In the genomic region with DNA sequence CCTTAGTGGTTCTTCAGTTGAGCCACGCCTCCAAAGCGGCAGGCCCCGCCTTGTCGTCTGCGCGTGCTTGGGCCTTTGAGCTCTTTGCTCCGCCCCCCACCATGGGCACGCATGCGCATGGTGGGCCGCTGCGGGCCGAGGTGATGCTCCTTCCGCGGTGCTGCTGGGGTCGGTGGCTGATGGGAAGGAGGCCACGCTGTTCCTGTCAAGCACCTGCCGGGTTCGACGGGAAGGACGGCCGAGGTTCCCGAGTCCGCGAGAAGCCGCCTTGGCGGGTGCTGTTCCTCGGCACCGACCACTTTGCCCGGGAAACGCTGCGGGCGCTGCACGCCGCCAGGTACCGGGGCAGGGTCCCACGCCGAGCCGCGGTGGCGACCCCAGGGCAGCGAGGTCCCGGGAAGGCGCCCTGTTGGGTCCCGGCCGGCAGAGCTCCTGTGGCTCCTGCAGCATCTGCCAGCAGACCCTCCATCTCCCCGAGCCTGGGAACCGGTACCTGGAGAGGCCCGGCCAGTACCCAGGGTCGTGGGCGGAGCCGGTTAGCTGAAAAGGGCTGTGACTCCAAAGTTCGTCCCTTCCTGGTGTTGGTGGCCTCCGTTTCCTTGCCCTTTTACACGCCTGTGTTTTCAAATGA, we compare ENCODE assay signal across 8 mouse cellular contexts. TPM values are rescaled to one million over a fixed set of nuclear protein-coding genes. Genes with fewer than 3 reads are reported as not detected.
DNase-seq lines count a peak whose midpoint lies in the region; ATAC-seq and TF ChIP-seq lines count a peak whose summit lies in the region.

A gene (plus strand): TSS at position 112 of the 631 bp plus-strand sequence.

- peak; percentile 95 for DNase-seq in gastrocnemius, postnatal 10 days
- DNase-seq in induced T-regulatory cell, adult 2 months (ENCODE audit: low read depth) = peak; percentile 99
- peak; percentile 66 to 91 for DNase-seq in left cerebral cortex, adult 9 months (ENCODE audit: low spot score in 2 of 2)
- DNase-seq in right cerebral cortex, postnatal 14 days = peak; percentile 89
- DNase-seq in urinary bladder, postnatal 36 days (ENCODE audit: low spot score in 2 of 2) = peak; percentile 91 to 92

- no peak for TF ChIP-seq CTCF in cortical plate, adult 2 months (IDR thresholded peaks at IDR 0.05; ENCODE audit: extremely low read depth, insufficient read depth, low read length)

- peak; percentile 92; the same call in 1 of the 2 replicates for TF ChIP-seq POLR2A in cortical plate, adult 2 months (IDR thresholded peaks at IDR 0.05; ENCODE audit: extremely low read depth, insufficient read depth, low read length)

- H3K4me3 ChIP-seq in cortical plate, adult 2 months (ENCODE audit: insufficient read depth, low read length) = peak within 1 kb of the TSS; percentile 52

- peaks cover 4% of the 10 kb centered on the region for H3K4me1 ChIP-seq in cortical plate, adult 2 months (ENCODE audit: control insufficient read depth, insufficient read depth, low read length)

- peak; percentile 93 for ATAC-seq in activated CD4-positive, CD25-positive, alpha-beta regulatory T cell, adult 4 months
- ATAC-seq in megakaryocyte progenitor cell, adult 5-6 weeks (replicated peaks; ENCODE audit: poor library complexity) = peak; percentile 96

- no peak within 1 kb of the TSS for H3K27ac ChIP-seq in cortical plate, adult 2 months (ENCODE audit: insufficient read depth, low read length)

RNA-seq across cellular contexts. Expression of the gene that starts here (rescaled TPM):
- polyA plus RNA-seq in activated CD4-positive, CD25-positive, alpha-beta regulatory T cell, adult 4 months (2017; shearing (Covaris generic)) = 10 to 100 TPM; 23.1 to 29.6 TPM
- 19.0 and 20.4 TPM in 2 replicates for polyA plus RNA-seq in cortical plate, adult 2 months (2012; rRNA removed)
- total RNA-seq in gastrocnemius, postnatal 10 days (2021) = 1 to 10 TPM; 6.6 to 7.1 TPM
- 26.6 and 27.2 TPM in 2 replicates for total RNA-seq in megakaryocyte progenitor cell, adult 5-6 weeks (2015)
- 16.4 and 19.5 TPM in 2 replicates for total RNA-seq in megakaryocyte progenitor cell, adult 5-6 weeks (2017)
